Mouse (Mus musculus): ENCODE results near the gene Tgm4.

DNA sequence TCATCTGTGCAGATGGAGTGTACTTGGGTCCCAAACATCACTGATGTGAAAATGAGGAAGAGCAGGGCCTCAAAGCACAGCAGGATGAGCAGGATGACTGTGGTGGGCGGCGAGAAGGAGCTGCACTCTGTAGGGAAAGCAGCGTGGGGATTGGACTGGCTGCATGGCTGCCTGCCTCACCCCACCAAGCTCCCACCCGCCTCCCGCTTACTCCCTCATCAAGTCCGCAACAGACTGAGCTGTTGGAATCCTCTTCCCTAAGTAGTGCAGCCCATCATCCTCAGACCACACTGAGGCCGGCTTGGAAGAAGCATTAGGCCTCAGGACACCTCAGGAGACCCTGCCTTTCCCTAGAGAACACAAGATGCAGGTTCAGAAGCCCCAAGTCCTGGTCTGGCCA, 45.8 kb downstream of the Tgm4 start:
- no peak for TF ChIP-seq POLR2A (IDR thresholded peaks at IDR 0.05; ENCODE audit: extremely low read depth, insufficient read depth, low read length)
- TF ChIP-seq CTCF (IDR thresholded peaks at IDR 0.05; ENCODE audit: extremely low read depth, insufficient read depth, low read length): no peak
